Mouse (Mus musculus): ENCODE data around the gene Aco2.

Gene Aco2

GRCm38 (mm10) chr15:81872262-81873136, at the start of gene Aco2:
Aco2 (plus strand) TSS chr15:81872309.
- peak; percentile 99 for DNase-seq

DNA sequence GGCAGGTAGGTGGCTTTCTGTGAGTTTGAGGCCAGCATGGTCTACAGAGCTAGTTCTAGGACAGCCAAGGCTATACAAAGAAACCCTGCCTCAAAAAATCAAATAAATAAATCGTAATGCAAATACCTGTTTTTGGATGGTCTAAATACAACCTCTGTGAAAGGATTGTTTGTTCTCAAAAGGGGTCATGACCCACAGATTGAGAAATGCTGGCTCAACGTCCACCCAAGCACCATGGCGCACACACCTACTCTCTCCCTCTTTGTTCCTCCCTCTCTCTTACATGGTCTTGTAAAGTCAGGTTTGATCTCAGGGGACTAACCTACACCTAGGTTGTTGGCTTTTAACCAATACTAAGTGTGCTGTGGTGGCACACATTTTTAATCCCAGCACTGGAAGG, 49.5 kb upstream of the Aco2 start:
- no peak for DNase-seq

- no peak for DNase-seq
These were observed 47.3 kb upstream of the Aco2 start for GRCm38 (mm10) chr15:81824832-81825231.

DNA sequence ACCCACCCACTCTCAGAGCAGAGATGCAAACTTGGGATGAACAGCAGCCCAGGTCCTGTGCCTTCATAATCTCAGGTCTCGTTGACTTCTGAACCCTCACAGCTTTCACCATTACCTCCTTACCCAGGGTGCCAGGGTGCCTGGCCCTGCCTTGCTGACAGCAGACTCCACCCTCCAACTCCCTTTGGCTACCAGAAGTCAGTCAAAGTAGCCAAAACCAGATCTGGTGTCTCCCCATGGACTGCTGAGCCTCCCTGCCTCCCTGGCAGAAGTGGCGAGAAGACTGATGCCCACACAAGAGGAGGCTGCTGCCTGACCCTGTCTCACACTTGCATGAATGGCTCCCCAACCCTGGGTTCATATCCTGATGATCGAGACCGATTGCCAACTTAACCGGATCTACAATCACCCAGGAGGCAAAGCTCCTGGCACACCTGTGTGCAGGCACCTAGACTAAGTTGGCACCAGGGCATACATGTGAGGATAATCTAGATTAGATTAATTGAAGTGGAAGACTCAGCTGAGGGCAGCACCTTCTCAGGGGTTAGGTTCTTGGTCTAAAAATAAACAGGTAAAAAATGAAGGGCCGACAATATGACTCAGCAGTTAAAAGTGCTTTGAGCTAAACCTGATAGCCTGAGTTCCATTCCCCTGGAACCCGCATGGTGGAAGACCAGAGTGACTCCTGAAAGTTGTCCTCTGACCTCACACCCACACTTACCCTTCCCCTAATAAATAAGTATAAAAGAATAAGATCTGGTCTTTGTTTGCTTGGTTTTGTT, 43.5 kb upstream of the Aco2 start:
- peak in 1 of 2 experiments; percentile 16 for DNase-seq

- DNase-seq: no peak
These were observed 42.9 kb upstream of the Aco2 start for GRCm38 (mm10) chr15:81829208-81829580.

- DNase-seq: no peak
These were observed 41.6 kb upstream of the Aco2 start for GRCm38 (mm10) chr15:81830530-81830929.

DNA sequence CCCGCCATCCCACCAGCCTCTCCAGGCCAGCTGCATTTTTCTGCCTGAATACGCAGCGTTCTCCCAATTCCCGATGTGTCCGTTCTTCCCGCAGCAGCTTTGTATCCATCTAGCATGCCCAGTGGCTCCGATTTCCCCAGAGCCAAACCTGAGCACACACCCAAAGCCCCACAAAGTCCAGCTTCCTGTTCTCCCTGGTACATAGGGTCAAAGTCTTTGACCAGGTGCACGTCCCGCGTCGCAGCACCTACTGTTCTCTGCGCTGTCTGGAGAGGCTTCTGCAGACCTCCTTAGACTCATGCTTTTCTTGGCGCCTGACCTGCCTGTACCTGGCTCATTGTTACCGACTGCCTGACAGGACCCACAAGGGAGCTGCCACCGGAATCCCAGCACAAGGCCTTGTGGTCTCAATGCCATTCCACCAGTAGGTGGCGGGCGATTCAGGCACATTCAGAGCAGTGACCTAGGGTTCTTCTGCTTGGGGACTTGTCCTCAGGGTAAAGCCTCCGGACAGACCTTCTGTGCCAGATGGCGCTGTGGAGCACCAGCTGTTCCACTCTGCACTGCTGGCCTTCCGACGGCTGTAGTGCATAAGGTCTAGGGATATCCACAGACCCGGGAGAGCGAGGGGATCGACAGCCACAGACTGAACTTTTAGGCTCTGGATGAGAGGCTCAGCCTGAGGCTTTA, 40.8 kb upstream of the Aco2 start:
- peak; percentile 91 to 96 for DNase-seq

DNA sequence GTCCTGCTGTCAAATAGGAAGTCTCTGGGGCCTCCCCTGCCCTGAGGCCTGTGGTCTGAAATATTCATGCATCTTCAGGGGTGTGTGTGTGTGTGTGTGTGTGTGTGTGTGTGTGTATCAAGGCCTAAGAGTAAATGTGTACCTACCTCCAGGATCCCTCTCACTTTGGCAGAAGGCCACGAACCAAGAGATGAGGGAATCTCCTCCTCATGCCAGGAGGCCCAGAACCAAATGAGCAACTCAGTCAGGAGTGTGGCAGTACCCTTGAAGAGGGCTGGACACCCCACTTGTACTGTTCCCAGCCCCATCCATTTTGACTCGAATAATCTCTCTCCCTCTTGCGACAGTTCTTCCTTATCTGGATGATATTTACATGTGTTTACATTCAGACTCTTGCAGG, 39.9 kb upstream of the Aco2 start:
- no peak for DNase-seq

- DNase-seq: no peak
These were observed 38.6 kb upstream of the Aco2 start for GRCm38 (mm10) chr15:81833481-81833880.

GRCm38 (mm10) chr15:81834171-81834841, 37.8 kb upstream of the Aco2 start:
- peak; percentile 67 to 68 for DNase-seq

- DNase-seq: no peak
These were observed 36.9 kb upstream of the Aco2 start for GRCm38 (mm10) chr15:81835007-81835880.

DNA sequence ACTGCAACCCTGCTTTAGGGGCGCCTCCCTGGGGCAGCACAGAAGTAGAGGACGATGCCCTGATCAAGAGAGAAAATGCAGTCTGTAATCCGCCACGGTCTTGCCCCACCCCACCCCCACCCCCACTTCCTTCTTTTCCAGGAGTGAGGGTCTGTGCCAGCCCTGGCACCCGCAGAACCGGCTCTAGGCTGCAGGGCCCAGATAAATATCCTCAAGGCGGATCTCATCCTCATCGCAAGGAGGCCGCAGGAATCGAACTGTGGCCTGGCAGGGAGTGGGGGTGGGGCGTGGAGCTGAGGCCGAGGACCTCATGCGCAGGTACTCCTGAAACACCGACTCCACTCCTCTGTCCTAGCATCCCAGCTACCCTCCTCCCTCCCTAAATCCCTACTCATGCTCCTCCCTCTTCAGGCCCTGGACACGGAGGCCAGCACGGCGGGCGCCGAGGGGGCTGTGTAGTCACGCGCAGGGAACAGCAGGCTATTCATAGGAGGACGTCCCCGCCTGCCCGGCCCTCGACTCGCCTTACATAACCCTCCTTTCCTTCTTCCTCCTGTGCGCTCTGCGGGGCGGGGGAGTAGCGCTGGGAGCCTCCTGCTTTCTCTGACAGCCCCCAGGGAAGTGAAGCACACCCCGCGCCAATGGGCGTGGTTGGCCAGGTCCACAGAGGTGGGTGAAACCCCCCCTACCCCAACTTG, 35.8 kb upstream of the Aco2 start:
- peak; percentile 87 for DNase-seq

DNA sequence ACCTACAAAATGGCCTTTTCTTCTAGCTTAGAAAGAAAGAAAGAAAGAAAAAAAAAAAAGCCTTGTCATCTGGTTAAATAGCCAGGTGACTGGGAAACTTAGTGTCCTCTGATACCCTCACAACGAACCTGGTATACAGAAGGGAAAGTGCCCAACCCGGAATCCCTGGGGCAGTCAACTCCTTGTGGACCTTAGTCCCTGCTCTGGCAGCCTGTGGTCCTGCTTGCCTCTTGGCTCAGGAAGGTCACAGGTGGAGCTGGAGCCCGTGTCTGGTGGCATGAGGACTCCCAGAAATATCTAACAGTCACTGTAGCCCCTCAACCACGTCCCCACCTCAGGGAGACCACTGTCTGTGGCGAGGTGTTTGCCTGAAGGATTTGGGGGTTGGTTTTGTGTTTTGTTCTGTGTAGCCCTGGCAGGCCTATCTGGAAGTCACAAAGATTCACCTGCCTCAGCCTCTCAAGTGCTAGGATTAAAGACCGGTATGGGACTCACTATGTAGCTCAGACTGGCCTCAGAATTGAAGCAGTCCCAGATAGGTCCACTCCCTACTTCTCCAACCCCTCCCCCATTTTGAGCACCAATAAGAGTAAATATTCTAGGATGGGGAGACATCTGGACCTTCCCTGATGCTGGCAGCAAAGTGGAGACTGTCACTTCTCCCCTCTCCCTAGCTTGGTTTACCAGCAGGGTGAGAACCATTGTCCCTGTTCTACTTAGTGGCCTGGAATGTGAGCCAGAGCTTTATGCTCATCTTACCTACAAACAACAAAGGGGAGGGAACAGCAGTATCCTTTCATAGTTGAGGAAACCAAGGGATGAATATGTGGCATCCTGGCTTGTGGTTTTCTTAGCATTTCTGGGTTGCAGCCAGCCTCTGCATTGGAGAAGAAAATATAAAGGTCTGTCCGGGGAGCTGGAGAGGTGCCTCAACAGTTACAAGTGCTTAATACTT, 34.9 kb upstream of the Aco2 start:
- peak in 1 of 2 experiments; percentile 53 for DNase-seq

DNA sequence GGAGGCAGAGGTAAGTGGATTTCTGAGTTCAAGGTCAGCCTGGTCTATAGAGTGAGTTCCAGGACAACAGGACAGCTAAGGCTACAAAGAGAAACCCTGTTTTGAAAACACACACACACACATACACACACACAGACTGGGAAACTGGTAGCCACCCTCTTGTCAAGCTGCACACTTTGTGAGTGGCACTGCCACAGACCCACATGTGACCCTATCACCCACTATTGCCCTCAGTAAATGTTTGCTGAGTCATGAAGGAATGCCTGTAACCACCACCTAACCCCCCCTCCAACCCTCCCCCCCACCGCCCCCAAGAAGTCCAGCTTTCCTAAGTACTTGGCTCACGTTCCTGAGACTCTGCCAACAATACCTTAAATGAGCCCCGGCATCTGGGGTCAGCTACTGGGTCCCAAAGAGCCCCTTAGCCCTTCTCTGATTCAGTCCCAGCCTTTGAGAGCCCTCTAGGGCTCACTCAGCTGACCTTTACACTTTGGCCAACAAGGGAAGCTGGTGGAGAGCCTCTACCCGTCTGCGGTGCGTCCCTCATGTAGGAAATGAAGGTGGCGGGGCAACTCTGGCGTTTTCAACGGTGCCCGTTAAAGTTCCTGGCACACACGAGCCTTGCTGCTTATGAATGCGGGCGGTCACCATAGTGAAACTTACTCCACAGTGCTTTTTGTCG, 33.4 kb upstream of the Aco2 start:
- DNase-seq: peak in 1 of 2 experiments; percentile 51

DNA sequence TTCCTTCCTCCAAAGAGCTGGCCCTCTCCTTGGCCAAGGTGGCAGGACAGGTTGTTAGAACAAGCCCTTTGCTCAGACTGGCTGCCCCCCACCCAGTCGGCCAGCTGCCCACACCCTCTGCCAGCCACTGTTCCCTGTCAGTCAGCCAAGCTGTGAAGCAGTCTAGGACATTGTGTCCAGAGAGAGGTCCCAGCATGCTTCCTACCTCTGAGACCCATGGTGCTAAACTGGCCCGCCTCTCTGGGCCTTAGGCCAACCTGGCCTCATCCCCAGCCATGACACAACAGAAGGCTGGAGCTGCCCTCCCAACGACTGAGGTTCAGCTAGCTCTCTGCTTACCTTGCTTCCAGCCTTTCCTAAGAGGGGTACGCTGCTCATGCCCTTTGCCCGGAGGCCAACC, 32.5 kb upstream of the Aco2 start:
- DNase-seq: peak; percentile 97 to 99

DNA sequence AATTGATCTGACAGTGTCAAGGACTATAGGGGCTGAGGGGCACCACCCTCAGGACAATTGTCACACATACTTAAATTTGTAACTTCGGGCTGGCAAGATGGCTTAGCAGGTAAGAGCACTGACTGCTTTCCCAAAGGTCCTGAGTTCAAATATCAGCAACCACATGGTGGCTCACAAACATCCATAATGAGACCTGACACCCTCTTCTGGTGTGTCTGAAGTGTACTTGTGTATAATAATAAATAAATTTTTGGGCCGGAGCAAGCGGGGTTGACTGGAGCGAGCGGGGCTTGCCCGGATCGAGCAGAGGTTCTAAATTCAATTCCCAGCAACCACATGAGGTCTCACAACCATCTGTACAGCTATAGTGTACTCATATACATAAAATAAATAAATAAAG, 31.8 kb upstream of the Aco2 start:
- DNase-seq: no peak

DNA sequence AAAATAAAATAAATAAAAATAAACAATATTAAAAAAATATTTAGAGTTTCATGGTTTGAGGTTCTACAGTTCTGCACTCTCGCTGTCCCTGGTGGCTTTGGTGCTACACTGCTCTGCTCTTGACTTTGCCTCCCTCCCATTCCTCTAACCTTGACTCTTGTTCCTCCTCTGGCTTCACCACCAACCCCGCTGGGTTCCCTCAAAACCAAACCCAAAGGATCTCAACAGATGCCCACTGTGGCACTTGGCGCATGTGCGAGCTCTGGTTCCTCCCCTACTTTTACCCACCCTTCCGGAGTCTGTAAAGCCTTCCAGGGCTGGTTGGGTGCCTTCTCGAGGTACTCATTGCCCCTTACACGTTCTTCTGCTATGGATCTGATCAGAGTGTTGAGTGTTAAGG, 29.8 kb upstream of the Aco2 start:
- DNase-seq: no peak

GRCm38 (mm10) chr15:81845033-81845625, 27.0 kb upstream of the Aco2 start:
- no peak for DNase-seq

DNA sequence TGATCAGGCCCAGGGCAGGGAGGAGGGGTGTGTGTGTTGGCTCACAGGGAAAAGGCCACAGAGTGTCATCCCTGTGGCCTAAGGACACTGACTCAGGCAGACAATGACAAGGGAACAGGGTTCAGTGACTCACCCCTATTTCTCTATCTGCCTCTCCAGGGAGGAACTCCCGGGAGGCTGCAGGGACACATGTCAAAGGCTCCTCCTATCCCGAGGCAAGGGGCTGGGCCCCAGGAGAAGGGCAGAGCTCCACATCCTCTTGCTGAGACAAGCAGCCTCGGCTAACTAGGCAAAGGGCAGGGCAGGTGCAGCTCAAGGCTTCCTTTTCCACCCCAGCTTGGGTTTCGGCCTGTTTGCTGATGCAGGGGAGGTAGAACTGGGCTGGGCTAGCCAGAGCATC, 26.4 kb upstream of the Aco2 start:
- no peak for DNase-seq
